Mouse (Mus musculus): Measurements from ENCODE around the gene Chil1.

GRCm38 (mm10) chr1:134204230-134204629 is 22.3 kb downstream of the Chil1 start:
- no peak for TF ChIP-seq CTCF (conservative IDR thresholded peaks at IDR 0.05; ENCODE audit: insufficient read depth, insufficient read length, low read depth, low read length)
- no peak for TF ChIP-seq POLR2A (IDR thresholded peaks at IDR 0.05; ENCODE audit: low read depth, low read length)
